Mouse (Mus musculus) adrenal gland, postnatal 10 days (tissue): Measurements from ENCODE around the gene Itga6. TPM values are rescaled to one million over a fixed set of nuclear protein-coding genes. Genes with fewer than 3 reads are reported as not detected.
A peak's percentile ranks its signal among the peaks of the same experiment; 100 is the strongest.

Experiments used
- DNase-seq: peaks from one replicate; pipeline ENCODE4 v3.0.0; 2021; ENCODE audit warnings: mixed read lengths
- total RNA-seq, 2 experiments: library from RNA; stranded (reverse); gene quantifications; 2 replicates each; pipeline ENCODE4 v1.2.3; 2021

Gene Itga6
- total RNA-seq, 2 experiments from 2014 or later, result 145 to 179 TPM

DNA sequence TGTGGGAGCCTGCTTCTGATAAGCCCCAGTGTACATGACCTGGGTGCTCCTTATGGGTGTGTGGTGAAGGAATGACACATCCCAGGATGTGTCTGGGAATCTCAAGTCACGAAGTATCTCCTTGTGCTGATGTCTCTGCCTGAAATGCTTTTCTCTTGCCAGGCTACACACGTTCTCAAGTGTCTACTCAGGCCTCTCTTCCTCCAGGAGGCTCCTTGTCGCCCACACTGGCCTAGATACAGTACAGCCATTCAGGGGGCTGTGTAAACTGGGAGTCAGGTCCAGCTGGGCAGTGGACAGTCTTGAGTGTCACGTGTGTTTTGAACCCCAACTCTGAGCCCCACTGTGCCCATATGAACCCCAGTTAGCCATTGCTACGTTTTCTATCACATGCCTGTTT is 19.1 kb downstream of the Itga6 start:
- DNase-seq, result no peak

GRCm38 (mm10) chr2:71764961-71765735 is 19.7 kb downstream of the Itga6 start:
- DNase-seq, result no peak

DNA sequence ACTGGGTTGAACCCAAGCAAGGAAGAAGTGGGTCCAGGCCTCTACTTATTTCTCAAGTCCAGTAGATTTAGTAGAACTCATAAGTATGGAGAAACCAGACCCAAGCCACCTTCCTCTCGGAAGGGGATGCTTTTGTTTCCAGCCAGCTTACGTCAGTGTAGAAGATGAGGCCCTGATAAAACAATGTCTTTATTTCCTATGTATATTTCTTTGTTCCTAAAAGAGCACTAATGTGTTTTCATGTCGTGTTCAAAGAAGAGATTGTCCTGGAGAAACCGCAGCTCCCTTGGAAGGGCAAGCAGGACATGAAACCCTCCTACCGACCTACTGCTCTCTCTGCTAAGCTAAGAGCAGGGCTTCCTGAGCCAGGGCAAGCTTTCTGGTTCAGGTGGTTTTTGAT is 20.6 kb downstream of the Itga6 start:
- no peak for DNase-seq

- DNase-seq, result no peak
Observed at GRCm38 (mm10) chr2:71767019-71767610, 21.7 kb downstream of the Itga6 start.

GRCm38 (mm10) chr2:71771762-71772161 is 26.3 kb downstream of the Itga6 start:
- no peak for DNase-seq

GRCm38 (mm10) chr2:71773714-71774113 is 28.3 kb downstream of the Itga6 start:
- DNase-seq, result no peak

- no peak for DNase-seq
Observed at GRCm38 (mm10) chr2:71774246-71774951, 29.0 kb downstream of the Itga6 start.

DNA sequence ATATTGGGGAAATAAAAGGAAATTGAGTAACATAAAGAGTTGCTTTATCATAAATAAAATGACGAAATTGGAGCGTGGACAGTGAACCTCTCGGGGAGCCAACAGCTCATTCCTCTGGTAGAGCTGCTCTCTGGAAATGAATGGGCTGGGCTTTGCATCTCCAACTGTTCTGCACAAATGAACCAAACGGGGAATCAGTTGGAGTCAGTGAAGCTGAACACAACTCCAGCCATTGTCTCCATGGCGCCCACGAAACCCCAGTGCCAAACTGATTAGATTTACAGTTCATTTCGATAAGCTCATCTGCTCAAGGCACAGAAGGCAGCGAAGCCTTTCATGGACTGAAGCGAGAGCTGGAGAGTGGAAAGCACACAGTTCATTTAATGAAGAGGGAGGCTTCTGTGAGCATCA is 29.8 kb downstream of the Itga6 start:
- no peak for DNase-seq

DNA sequence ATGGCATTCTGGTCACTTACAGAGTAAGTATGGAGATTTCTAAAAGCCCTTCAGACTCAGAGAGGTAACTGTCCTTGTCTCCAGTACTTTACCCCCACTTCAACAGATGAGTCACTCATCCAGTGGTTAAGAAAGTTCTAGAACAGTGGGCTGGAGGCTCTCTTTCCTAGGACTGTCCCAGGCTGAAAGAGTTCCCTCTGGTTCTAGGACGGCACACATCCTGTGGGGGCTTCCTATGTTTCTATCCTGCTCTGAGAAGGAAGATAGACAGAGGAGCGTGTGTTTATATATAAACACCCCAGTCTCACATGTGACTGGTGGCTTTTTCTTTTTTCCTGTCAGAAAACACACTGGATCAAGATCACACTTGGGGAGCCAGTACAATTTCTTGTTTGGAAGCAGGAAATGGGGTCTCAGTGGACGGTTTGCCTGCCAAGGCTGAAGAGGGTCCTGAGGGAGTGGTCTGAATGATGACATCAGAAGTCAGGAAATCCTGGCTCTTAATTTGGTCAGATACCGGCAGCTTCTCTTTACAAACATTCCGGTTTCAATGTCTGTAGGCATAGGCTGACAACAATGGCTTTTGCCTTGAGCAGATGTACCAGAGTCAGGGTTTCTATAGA is 34.0 kb downstream of the Itga6 start:
- DNase-seq, result no peak

- no peak for DNase-seq
Observed at GRCm38 (mm10) chr2:71780016-71780415, 34.6 kb downstream of the Itga6 start.

GRCm38 (mm10) chr2:71785260-71785659 is 39.8 kb downstream of the Itga6 start:
- DNase-seq, result no peak

DNA sequence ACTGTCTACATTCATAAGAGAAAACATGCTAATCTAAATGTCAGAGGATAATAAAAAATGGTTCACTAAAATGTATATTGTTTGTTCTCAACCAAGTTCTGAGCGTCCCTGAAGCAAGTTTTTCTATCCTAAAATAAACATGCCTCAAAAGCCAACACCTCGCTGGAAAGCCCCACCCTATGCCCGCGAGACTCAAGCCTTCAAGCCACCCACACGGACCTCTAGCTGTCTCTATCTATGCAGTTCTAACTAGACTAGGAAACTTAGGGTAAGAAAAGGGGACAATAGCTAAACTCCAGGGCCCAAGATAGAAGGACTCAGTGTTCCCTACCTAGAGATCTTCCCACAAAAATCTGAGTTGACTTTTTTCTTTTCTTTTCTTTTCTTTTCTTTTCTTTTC is 40.6 kb downstream of the Itga6 start:
- DNase-seq, result no peak

- peak; percentile 90 for DNase-seq
Observed at GRCm38 (mm10) chr2:71786591-71787155, 41.3 kb downstream of the Itga6 start.

- DNase-seq, result peak; percentile 73
Observed at GRCm38 (mm10) chr2:71787156-71787590, 41.8 kb downstream of the Itga6 start.

DNA sequence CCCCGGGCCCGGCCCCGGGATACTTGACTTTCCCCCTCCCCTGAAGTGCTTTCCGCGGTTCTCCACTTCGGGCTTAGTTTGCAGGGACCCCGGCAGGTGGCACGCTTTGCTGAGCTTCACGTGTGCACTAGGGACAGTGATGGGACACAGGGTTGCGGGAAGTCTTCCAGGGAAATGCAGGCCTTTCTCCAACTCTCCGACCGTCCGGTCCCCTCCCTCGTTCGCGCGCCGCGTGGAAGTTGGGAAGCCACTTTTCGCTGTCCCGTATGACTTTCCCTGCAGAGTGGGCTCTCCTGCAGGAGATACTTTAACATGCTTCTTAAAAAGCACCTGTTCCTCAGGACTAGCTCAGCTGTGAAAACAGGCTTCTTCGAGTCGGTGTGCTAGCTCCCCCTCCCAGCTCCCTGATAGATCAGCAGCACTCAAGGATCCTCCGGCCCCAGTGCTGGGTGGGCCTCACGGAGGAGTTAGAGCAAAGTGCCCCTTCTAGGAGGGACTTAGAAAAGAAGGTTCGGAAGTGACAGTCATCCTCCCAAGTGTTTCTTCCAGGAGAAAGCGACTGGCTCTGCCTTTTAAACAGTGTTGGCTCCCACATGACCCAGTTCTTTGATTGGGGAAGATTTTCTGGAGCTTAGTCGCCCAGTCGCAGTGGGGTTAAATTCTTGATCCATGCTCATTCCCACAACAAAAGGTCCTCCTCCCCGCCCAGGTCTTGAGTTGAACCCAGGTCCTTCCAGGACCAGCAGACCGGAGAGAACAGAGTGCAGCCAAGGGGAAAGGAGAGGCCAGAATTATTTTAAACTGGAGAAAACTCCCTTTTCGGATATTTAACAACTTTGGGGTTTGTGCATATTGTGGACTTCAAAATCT is 42.4 kb downstream of the Itga6 start:
- DNase-seq, result peak; percentile 57

- peak; percentile 55 for DNase-seq
Observed at GRCm38 (mm10) chr2:71790752-71791151, 45.3 kb downstream of the Itga6 start.

DNA sequence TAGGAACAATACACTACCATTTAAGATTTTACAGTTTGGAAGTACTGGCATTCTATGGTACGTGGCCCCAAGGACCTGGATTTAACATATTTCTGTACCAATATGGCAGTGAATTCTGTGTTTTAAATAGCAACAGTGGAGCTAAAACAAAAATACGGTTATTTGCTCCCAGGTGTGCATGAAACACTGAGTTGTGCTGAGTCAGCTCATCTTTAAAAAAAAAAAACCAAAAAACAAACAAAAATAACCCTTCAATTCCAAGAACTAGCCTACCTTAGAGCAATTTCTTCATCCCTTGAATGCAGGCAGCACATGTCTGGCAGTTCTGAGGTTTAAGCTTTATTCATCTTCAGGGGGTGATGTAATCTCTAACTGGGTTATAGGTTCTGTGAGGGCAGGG is 45.8 kb downstream of the Itga6 start:
- DNase-seq, result no peak

GRCm38 (mm10) chr2:71794139-71794538 is 48.7 kb downstream of the Itga6 start:
- no peak for DNase-seq

DNA sequence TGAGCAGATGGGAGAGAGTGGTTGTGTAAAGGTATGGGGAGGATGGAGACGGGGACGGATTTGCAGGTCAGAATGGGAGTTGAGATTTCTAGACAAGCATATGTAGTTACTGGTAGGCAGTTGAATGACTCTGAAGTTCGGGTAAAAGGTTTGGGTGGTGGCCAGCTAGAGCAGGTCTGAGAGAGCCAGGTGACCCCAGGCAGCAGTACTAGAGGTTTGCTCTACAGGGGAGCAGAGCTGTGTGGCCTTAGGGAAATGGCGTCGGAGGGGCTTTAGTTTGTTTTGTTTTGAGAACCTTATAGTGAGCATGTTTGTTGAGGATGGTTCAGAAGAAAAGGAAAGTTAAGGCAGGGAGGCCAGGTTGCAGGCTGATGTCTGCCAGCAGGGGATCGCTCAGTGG is 51.4 kb downstream of the Itga6 start:
- DNase-seq, result no peak

GRCm38 (mm10) chr2:71800798-71801197 is 55.4 kb downstream of the Itga6 start:
- no peak for DNase-seq

DNA sequence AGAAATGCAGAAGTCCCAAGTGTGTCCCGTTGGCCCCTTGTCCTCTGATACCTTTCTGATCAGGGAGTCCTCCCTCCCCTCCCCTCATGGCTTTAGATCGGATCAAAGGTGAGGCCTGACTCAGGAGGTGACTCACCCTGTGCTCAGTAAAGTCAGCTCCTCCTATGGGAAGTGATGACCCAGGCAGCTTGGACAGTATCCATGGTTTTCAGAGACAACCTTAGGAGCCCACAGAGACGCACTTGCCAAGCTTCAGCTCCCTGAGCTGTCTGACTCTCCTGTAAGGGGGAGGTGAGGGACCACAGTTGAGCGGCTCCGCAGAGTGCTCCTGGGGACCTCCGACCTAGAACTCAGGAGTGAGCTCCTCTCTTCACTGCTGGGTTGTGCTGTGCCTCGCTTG is 56.3 kb downstream of the Itga6 start:
- peak; percentile 67 for DNase-seq

- DNase-seq, result no peak
Observed at GRCm38 (mm10) chr2:71802131-71802530, 56.7 kb downstream of the Itga6 start.
